Comparison of ENCODE assay signal across 14 mouse cellular contexts in the genomic region with DNA sequence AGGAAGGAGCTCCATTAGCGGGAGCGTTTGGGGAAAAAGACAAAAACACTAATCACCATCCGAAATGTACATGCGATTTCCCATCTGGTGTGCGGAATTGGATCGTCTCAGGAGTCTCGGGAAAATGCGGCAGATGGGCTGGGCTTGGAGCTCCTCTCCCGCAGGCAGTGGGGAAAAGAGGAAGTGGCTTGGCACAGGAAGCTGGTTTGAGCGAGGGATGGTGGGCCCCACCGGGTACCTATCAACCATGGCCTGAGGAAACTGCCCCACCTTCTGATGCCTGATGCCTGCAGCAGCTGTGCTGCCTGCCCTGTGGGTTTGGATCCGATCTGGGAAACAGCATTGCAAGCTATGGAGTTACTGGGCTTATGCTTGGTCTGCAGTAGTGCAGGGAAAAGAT. TPM values are rescaled to one million over a fixed set of nuclear protein-coding genes. Genes with fewer than 3 reads are reported as not detected.
DNase-seq lines count a peak whose midpoint lies in the region; ATAC-seq and TF ChIP-seq lines count a peak whose summit lies in the region.
"Had no signal": no experiment of that assay in that cellular context is flagged by ENCODE, and none has a peak within 500 bp of the region (broad histone marks: within the 10 kb centered on the region; RNA-seq: fewer than 3 reads in every experiment).

No protein-coding gene starts in this region.

- TF ChIP-seq POLR2A in brain, embryonic 14.5 days (IDR thresholded peaks at IDR 0.05; ENCODE audit: borderline replicate concordance, extremely low read depth, insufficient read depth, insufficient read length, poor library complexity, severe bottlenecking) = no peak
- no peak for TF ChIP-seq POLR2A in heart, adult 2 months (IDR thresholded peaks at IDR 0.05; ENCODE audit: insufficient read depth, low read depth, low read length)

- no peak for DNase-seq in forebrain, embryonic 11.5 days (ENCODE audit: low spot score)
- peak; percentile 91 for DNase-seq in brain, embryonic 14.5 days (ENCODE audit: low read depth)
- peak; percentile 64 to 75 for DNase-seq in layer of hippocampus, adult 18-20 months (ENCODE audit: low spot score in 2 of 2)
- peak; percentile 62 for DNase-seq in right cerebral cortex, adult 18-20 months
- DNase-seq in gastrocnemius, postnatal 10 days = no peak
- no peak for DNase-seq in urinary bladder, postnatal 14 days (ENCODE audit: low spot score)
- DNase-seq in heart, adult 2 months = no peak
- DNase-seq: thymus, postnatal 25 days had no signal

- H3K27ac ChIP-seq in forebrain, embryonic 15.5 days (replicated peaks) = peak overlapping the region; percentile 71
- H3K27ac ChIP-seq in forebrain, embryonic 11.5 days (ENCODE audit: low read depth, low read length) = no peak overlapping the region
- no peak overlapping the region for H3K27ac ChIP-seq in heart, adult 2 months
- H3K27ac ChIP-seq: embryonic facial prominence, embryonic 12.5 days; left cerebral cortex, adult 2 months had no signal

- H3K27me3 ChIP-seq in forebrain, embryonic 15.5 days = peaks cover 19% of the 10 kb centered on the region
- H3K27me3 ChIP-seq in forebrain, embryonic 11.5 days (ENCODE audit: control insufficient read depth, insufficient read depth, low read length) = peaks cover 21% of the 10 kb centered on the region
- no peaks in the 10 kb centered on the region for H3K27me3 ChIP-seq in heart, adult 2 months (ENCODE audit: control insufficient read depth, insufficient read depth, low read length)

- TF ChIP-seq CTCF in brain, embryonic 14.5 days (IDR thresholded peaks at IDR 0.05; ENCODE audit: borderline replicate concordance, extremely low read depth, insufficient read depth, insufficient read length) = no peak
- TF ChIP-seq CTCF in heart, adult 2 months (IDR thresholded peaks at IDR 0.05) = no peak

- no peaks in the 10 kb centered on the region for H3K9me3 ChIP-seq in forebrain, embryonic 15.5 days
- no peaks in the 10 kb centered on the region for H3K9me3 ChIP-seq in forebrain, embryonic 11.5 days (ENCODE audit: control insufficient read depth, low read length)
- H3K9me3 ChIP-seq: embryonic facial prominence, embryonic 12.5 days; megakaryocyte, embryonic 14.5 days had no signal

- H3K4me3 ChIP-seq in forebrain, embryonic 15.5 days = no peak overlapping the region
- H3K4me3 ChIP-seq in forebrain, embryonic 11.5 days (ENCODE audit: low read depth, low read length) = no peak overlapping the region
- no peak overlapping the region for H3K4me3 ChIP-seq in heart, adult 2 months
- H3K4me3 ChIP-seq: embryonic facial prominence, embryonic 12.5 days; left cerebral cortex, adult 2 months; megakaryocyte, embryonic 14.5 days had no signal

- 19% methylated on average over 12 of the region's 12 CpGs for WGBS in forebrain, embryonic 15.5 days
- 48% methylated on average over 12 of the region's 12 CpGs for WGBS in forebrain, embryonic 11.5 days
- WGBS in heart, adult 2 months = 36% methylated on average over 12 of the region's 12 CpGs

- TF ChIP-seq EP300 in heart, adult 2 months (IDR thresholded peaks at IDR 0.05; ENCODE audit: insufficient read depth, low read depth, low read length) = no peak

- ATAC-seq in forebrain, embryonic 15.5 days (replicated peaks) = peak; percentile 76
- no peak for ATAC-seq in forebrain, embryonic 11.5 days (replicated peaks; ENCODE audit: low FRiP score)

- peak overlapping the region; percentile 17 for H3K4me2 ChIP-seq in forebrain, embryonic 15.5 days (replicated peaks)
- no peak overlapping the region for H3K4me2 ChIP-seq in forebrain, embryonic 11.5 days (ENCODE audit: low read depth, low read length, severe bottlenecking)
- H3K4me2 ChIP-seq: embryonic facial prominence, embryonic 12.5 days; heart, embryonic 11.5 days had no signal

- intact Hi-C loops in heart, adult 2 months (cut with DNase I) = no loop called here

- peaks cover 37% of the 10 kb centered on the region for H3K4me1 ChIP-seq in forebrain, embryonic 15.5 days
- no peaks in the 10 kb centered on the region for H3K4me1 ChIP-seq in forebrain, embryonic 11.5 days (replicated peaks; ENCODE audit: control insufficient read depth, insufficient read depth, low read length)
- no peaks in the 10 kb centered on the region for H3K4me1 ChIP-seq in heart, adult 2 months (ENCODE audit: control insufficient read depth, insufficient read depth, low read length)

- no peaks in the 10 kb centered on the region for H3K36me3 ChIP-seq in forebrain, embryonic 15.5 days
- no peaks in the 10 kb centered on the region for H3K36me3 ChIP-seq in forebrain, embryonic 11.5 days (ENCODE audit: control insufficient read depth, insufficient read depth, low read length)
- no peaks in the 10 kb centered on the region for H3K36me3 ChIP-seq in heart, adult 2 months (ENCODE audit: control insufficient read depth, insufficient read depth, low read length)
- H3K36me3 ChIP-seq: embryonic facial prominence, embryonic 12.5 days had no signal

- H3K79me2 ChIP-seq in heart, adult 2 months (replicated peaks; ENCODE audit: control insufficient read depth, insufficient read depth, low read length) = no peaks in the 10 kb centered on the region

- H3K9ac ChIP-seq in forebrain, embryonic 15.5 days (replicated peaks) = no peak overlapping the region
- no peak overlapping the region for H3K9ac ChIP-seq in forebrain, embryonic 11.5 days (ENCODE audit: low read length)
- H3K9ac ChIP-seq in heart, adult 2 months (ENCODE audit: low read depth, low read length) = no peak overlapping the region
- H3K9ac ChIP-seq: embryonic facial prominence, embryonic 12.5 days had no signal

RNA-seq across cellular contexts. Expression of gene Grik3, which starts 12.4 kb away (rescaled TPM):
- 7.9 and 8.2 TPM in 2 replicates for polyA plus RNA-seq in forebrain, embryonic 15.5 days (2015; fragmentation: Nextera tagmentation; extraction: Ambion mirVana)
- polyA plus RNA-seq in forebrain, embryonic 11.5 days (2014; fragmentation: Nextera tagmentation; extraction: Ambion mirVana) = 2.0 and 2.7 TPM in 2 replicates
- 28.2 and 37.1 TPM in 2 replicates for polyA plus RNA-seq in brain, embryonic 14.5 days (2012; rRNA removed)
- 10 to 100 TPM; 23.4 to 29.3 TPM for total RNA-seq in layer of hippocampus, adult 18-20 months (2021)
- under 1 TPM; 0.18 to 0.21 TPM for total RNA-seq in gastrocnemius, postnatal 10 days (2021)
- under 1 TPM; 0.14 to 0.21 TPM for total RNA-seq in heart, adult 2 months (2021)
- polyA plus RNA-seq in heart, adult 2 months (2012; rRNA removed) = 0.23 and 0.25 TPM in 2 replicates
- polyA plus RNA-seq: liver, embryonic 16.5 days had no signal

Comparison
In these comparisons a context has a peak if more than half of its experiments do, and no peak if none do; other contexts are left out.
1. DNase-seq: peak in brain, embryonic 14.5 days (single experiment), layer of hippocampus, adult 18-20 months (2 of 2) and right cerebral cortex, adult 18-20 months (single experiment); none in forebrain, embryonic 11.5 days (single experiment), gastrocnemius, postnatal 10 days (single experiment), urinary bladder, postnatal 14 days (single experiment) and heart, adult 2 months (0 of 2).